Mouse (Mus musculus) bone marrow, adult 2 months (tissue): ENCODE data around the gene Sema3a.

Experiments
- CTCF ChIP-seq: fragments of 200-500 bp; IDR thresholded peaks from 2 replicates; pipeline ENCODE4 v1.5.1; 2011; ENCODE audit warnings: low read length, control low read depth; ENCODE audit not compliant: control insufficient read depth, insufficient read depth
- POLR2A ChIP-seq: fragments of 200-500 bp; IDR thresholded peaks from 2 replicates; pipeline ENCODE4 v1.6.1; 2011; ENCODE audit warnings: low read depth, mild to moderate bottlenecking, control low read depth, low read length, borderline replicate concordance; ENCODE audit not compliant: control insufficient read depth

GRCm38 (mm10) chr5:13126196-13126595 is 982 bp downstream of the Sema3a start:
- TF ChIP-seq CTCF (no peak), POLR2A (no peak)
